ENCODE assay signal across 32 mouse cellular contexts in the genomic region with DNA sequence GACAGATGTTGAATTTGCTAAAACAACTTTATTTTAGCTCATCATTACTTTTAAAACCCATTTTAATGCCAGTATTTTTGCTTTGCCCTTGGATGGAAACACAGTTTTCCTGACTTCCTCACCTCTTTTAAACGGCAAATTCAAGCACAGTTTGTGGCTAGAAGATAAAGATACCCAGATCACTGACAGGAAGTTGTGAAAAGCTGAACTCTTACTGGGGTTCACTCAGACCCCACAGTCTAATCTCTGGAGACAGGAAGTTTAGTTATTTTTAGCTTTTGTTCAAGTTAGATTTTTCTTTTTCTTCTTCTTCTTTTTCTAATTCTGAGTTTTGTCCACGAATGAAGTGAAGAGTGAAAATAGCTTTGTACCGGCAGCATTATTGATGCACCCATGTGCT.
DNase-seq lines count a peak whose midpoint lies in the region; ATAC-seq lines count a peak whose summit lies in the region.
"Had no signal": no experiment of that assay in that cellular context is flagged by ENCODE, and none has a peak within 500 bp of the region (broad histone marks: within the 10 kb centered on the region; RNA-seq: fewer than 3 reads in every experiment).

No protein-coding gene starts in this region.

- H3K4me3 ChIP-seq in liver, embryonic 13.5 days (replicated peaks), result no peak overlapping the region
- H3K4me3 ChIP-seq: embryonic facial prominence, embryonic 10.5 days; embryonic facial prominence, embryonic 15.5 days; forebrain, embryonic 12.5 days; heart, embryonic 12.5 days; hindbrain, embryonic 10.5 days; hindbrain, embryonic 15.5 days; limb, embryonic 10.5 days; limb, embryonic 15.5 days; midbrain, embryonic 12.5 days had no signal

- no peak overlapping the region for H3K4me2 ChIP-seq in liver, embryonic 13.5 days
- H3K4me2 ChIP-seq: embryonic facial prominence, embryonic 15.5 days; forebrain, embryonic 12.5 days; heart, embryonic 12.5 days; hindbrain, embryonic 15.5 days; limb, embryonic 15.5 days; midbrain, embryonic 12.5 days had no signal

- WGBS in liver, embryonic 13.5 days (ENCODE audit: insufficient replicate concordance), result 15% methylated on average over 3 of the region's 3 CpGs

- no peaks in the 10 kb centered on the region for H3K36me3 ChIP-seq in liver, embryonic 13.5 days
- H3K36me3 ChIP-seq: embryonic facial prominence, embryonic 10.5 days; embryonic facial prominence, embryonic 15.5 days; forebrain, embryonic 12.5 days; heart, embryonic 12.5 days; hindbrain, embryonic 10.5 days; hindbrain, embryonic 15.5 days; limb, embryonic 10.5 days; limb, embryonic 15.5 days; midbrain, embryonic 12.5 days had no signal

- DNase-seq in liver, embryonic 13.5 days, result no peak
- no peak for DNase-seq in liver
- peak; percentile 1 for DNase-seq in c-Kit-positive CD71-negative TER-119-negative erythroid progenitor cells, embryonic 14.5 days (ENCODE audit: low read depth)
- peak; percentile 1 for DNase-seq in naive thymus-derived CD4-positive, alpha-beta T cell, adult 2 months (ENCODE audit: low read depth)
- DNase-seq in cerebellum, postnatal 10 days, result no peak
- DNase-seq in layer of hippocampus, adult 8-10 months (ENCODE audit: low spot score in 2 of 2), result no peak
- DNase-seq: adrenal gland, adult 8-10 months; cerebellum, adult 8-10 months; gastrocnemius, postnatal 14 days; heart, adult 11 months; kidney, adult 11 months; kidney, postnatal 10 days; layer of hippocampus, adult 9-11 months; retina, postnatal 1 day; right cerebral cortex, postnatal 14 days; thymus, adult 18-20 months; thymus, postnatal 4 days had no signal

- H3K9me3 ChIP-seq in liver, embryonic 13.5 days (replicated peaks), result no peaks in the 10 kb centered on the region
- H3K9me3 ChIP-seq: embryonic facial prominence, embryonic 10.5 days; embryonic facial prominence, embryonic 15.5 days; forebrain, embryonic 12.5 days; heart, embryonic 12.5 days; hindbrain, embryonic 10.5 days; hindbrain, embryonic 15.5 days; limb, embryonic 10.5 days; limb, embryonic 15.5 days; midbrain, embryonic 12.5 days had no signal

- ATAC-seq in liver, embryonic 13.5 days (ENCODE audit: low read depth), result no peak
- ATAC-seq in hematopoietic stem cell, adult 5-6 weeks (replicated peaks in 1 of 2; ENCODE audit: insufficient read depth in 1 of 2, low FRiP score in 2 of 2, low TSS enrichment in 1 of 2, low read depth in 1 of 2, poor library complexity in 2 of 2, severe bottlenecking in 2 of 2), result peak; percentile 78 to 92
- ATAC-seq: inflammation-experienced regulatory T-cells, adult 6 months; lung, postnatal 0 days had no signal

- no peaks in the 10 kb centered on the region for H3K4me1 ChIP-seq in liver, embryonic 13.5 days (replicated peaks)
- H3K4me1 ChIP-seq: embryonic facial prominence, embryonic 15.5 days; forebrain, embryonic 12.5 days; hindbrain, embryonic 10.5 days; hindbrain, embryonic 15.5 days; limb, embryonic 10.5 days; limb, embryonic 15.5 days; midbrain, embryonic 12.5 days had no signal

- 0 out of 2 replicates have a peak overlapping the region, but pooled peaks have one; percentile 14 for H3K27ac ChIP-seq in liver, embryonic 13.5 days
- H3K27ac ChIP-seq: embryonic facial prominence, embryonic 10.5 days; embryonic facial prominence, embryonic 15.5 days; forebrain, embryonic 12.5 days; hindbrain, embryonic 10.5 days; hindbrain, embryonic 15.5 days; limb, embryonic 10.5 days; limb, embryonic 15.5 days; macrophage; midbrain, embryonic 12.5 days; stomach, postnatal 0 days had no signal

- H3K27me3 ChIP-seq in liver, embryonic 13.5 days, result no peaks in the 10 kb centered on the region
- H3K27me3 ChIP-seq: CH12.LX; embryonic facial prominence, embryonic 15.5 days; forebrain, embryonic 12.5 days; heart, embryonic 12.5 days; hindbrain, embryonic 15.5 days; limb, embryonic 15.5 days; midbrain, embryonic 12.5 days had no signal

- no peak overlapping the region for H3K9ac ChIP-seq in liver, embryonic 13.5 days
- H3K9ac ChIP-seq: embryonic facial prominence, embryonic 15.5 days; forebrain, embryonic 12.5 days; heart, embryonic 12.5 days; hindbrain, embryonic 15.5 days; limb, embryonic 15.5 days; midbrain, embryonic 12.5 days had no signal

Comparison
In these comparisons a context has a peak if more than half of its experiments do, and no peak if none do; other contexts are left out.
1. DNase-seq: peak in c-Kit-positive CD71-negative TER-119-negative erythroid progenitor cells, embryonic 14.5 days (single experiment) and naive thymus-derived CD4-positive, alpha-beta T cell, adult 2 months (single experiment); none in liver, embryonic 13.5 days (single experiment), liver (single experiment), cerebellum, postnatal 10 days (0 of 2) and layer of hippocampus, adult 8-10 months (0 of 2).